Mouse (Mus musculus) effector memory CD4-positive, alpha-beta T cell, adult 5 months (primary cell): ENCODE measurements around the gene Gm37419. TPM values are rescaled to one million over a fixed set of nuclear protein-coding genes. Genes with fewer than 3 reads are reported as not detected.

Source experiments
- polyA plus RNA-seq: library from polyadenylated mRNA; unstranded; fragments of 100-300 nt; shearing (Covaris generic); gene quantifications from one replicate; pipeline ENCODE4 v1.2.1, GENCODE M21; 2017

Gene Gm37419
- polyA plus RNA-seq: not detected

GRCm38 (mm10) chr16:23988466-23989208 is at the start of gene Gm37419, which contains the start of gene Bcl6:
Gene Gm37419, plus strand, starts transcription at chr16:23988482.
Gene Bcl6, minus strand, starts transcription at chr16:23988852.

Other genes starting within 250 kb of the Gm37419 start
- gene Sst, start 97.5 kb upstream of the Gm37419 start, polyA plus RNA-seq: not detected
- gene Rtp2, start 56.1 kb upstream of the Gm37419 start, polyA plus RNA-seq: not detected
- 113 TPM for gene Bcl6, start 370 bp downstream of the Gm37419 start, polyA plus RNA-seq